In the genomic region with DNA sequence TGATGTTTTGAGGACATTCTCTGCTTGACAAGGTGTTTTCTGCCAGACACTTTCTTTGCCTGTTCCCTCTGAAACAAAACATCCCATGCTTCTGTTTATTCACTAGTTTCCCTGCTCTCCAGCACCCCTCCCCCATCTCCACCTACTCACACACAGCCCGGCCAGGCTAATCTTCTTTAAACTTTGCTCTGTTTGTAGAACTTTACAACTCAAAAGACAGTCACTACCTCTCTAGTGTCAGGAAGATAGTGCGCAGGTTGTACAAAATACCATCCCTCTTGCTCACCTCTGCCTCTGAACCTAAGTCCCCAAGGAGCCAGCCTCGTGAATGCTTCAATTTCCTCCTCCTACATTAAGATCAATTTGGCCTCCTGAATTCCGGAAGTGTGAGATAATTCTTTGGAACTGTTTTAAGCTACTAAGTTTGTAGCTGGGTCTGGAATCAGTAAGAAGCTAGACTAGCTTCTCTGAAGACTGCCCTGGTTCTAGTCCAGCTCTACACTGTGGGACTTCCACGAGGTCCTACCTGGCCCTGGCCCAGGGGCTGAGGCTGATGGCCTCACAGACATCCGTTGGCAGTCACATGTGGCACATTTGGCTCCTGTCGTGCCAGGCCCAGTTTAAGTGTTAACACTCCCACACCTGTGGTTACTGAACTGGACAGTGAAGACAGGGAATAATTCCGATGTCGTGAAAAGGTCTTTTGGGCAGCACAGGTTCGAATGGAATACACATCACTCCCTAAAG, we compare ENCODE assay signal across 9 mouse cellular contexts. TPM values are rescaled to one million over a fixed set of nuclear protein-coding genes. Genes with fewer than 3 reads are reported as not detected.
DNase-seq lines count a peak whose midpoint lies in the region; ATAC-seq and TF ChIP-seq lines count a peak whose summit lies in the region.
"Had no signal": no experiment of that assay in that cellular context is flagged by ENCODE, and none has a peak within 500 bp of the region (broad histone marks: within the 10 kb centered on the region; RNA-seq: fewer than 3 reads in every experiment).

No protein-coding gene starts in this region.

- no peak for TF ChIP-seq CTCF in lung, embryonic 14.5 days (IDR thresholded peaks at IDR 0.05; ENCODE audit: low read depth)
- TF ChIP-seq CTCF in lung, adult 2 months (IDR thresholded peaks at IDR 0.05; ENCODE audit: insufficient read depth, low read length) = no peak
- TF ChIP-seq CTCF in embryonic fibroblast, embryonic 13.5 days (IDR thresholded peaks at IDR 0.05; ENCODE audit: borderline replicate concordance, insufficient read depth, low read length) = no peak
- TF ChIP-seq CTCF in thymus, adult 2 months (IDR thresholded peaks at IDR 0.05; ENCODE audit: borderline replicate concordance, control insufficient read depth, extremely low read depth, insufficient read depth, low read length, poor library complexity) = no peak

- 46% methylated on average over 10 of the region's 10 CpGs for WGBS in lung, embryonic 14.5 days
- 44% methylated on average over 10 of the region's 10 CpGs for WGBS in lung, adult 2 months
- 36% methylated on average over 10 of the region's 10 CpGs for WGBS in intestine, embryonic 15.5 days
- 44% methylated on average over 10 of the region's 10 CpGs for WGBS in stomach, embryonic 15.5 days
- WGBS in thymus, adult 2 months = 94% methylated on average over 10 of the region's 10 CpGs

- ATAC-seq in lung, embryonic 14.5 days (ENCODE audit: insufficient read depth) = no peak; the same call in 1 of the 2 replicates
- ATAC-seq in intestine, embryonic 15.5 days = peak; percentile 88
- peak; percentile 55; the same call in 1 of the 2 replicates for ATAC-seq in stomach, embryonic 15.5 days (ENCODE audit: insufficient read depth, low FRiP score, low read depth)

- peak overlapping the region; percentile 21; the same call in 1 of the 2 replicates for H3K27ac ChIP-seq in lung, embryonic 14.5 days (ENCODE audit: low read depth)
- H3K27ac ChIP-seq in embryonic fibroblast, embryonic 13.5 days (ENCODE audit: insufficient read depth, low read length) = peak overlapping the region; percentile 28; the same call in 1 of the 2 replicates
- H3K27ac ChIP-seq in intestine, embryonic 15.5 days = 0 out of 2 replicates have a peak overlapping the region, but pooled peaks have one; percentile 10
- H3K27ac ChIP-seq in stomach, embryonic 15.5 days = 0 out of 2 replicates have a peak overlapping the region, but pooled peaks have one; percentile 1
- no peak overlapping the region for H3K27ac ChIP-seq in thymus, adult 2 months (ENCODE audit: control insufficient read depth, insufficient read depth, low read length)

- no peak overlapping the region for H3K4me2 ChIP-seq in lung, embryonic 14.5 days
- no peak overlapping the region for H3K4me2 ChIP-seq in intestine, embryonic 15.5 days (replicated peaks)
- H3K4me2 ChIP-seq in stomach, embryonic 15.5 days = no peak overlapping the region
- H3K4me2 ChIP-seq: embryonic facial prominence, embryonic 12.5 days had no signal

- peaks cover 18% of the 10 kb centered on the region for H3K4me1 ChIP-seq in lung, embryonic 14.5 days (ENCODE audit: insufficient read depth)
- H3K4me1 ChIP-seq in lung, adult 2 months (ENCODE audit: control insufficient read depth, insufficient read depth, low read length) = peaks cover 3% of the 10 kb centered on the region; the same call in 1 of the 2 replicates
- peaks cover 14% of the 10 kb centered on the region for H3K4me1 ChIP-seq in embryonic fibroblast, embryonic 13.5 days (ENCODE audit: control insufficient read depth, insufficient read depth, low read length)
- peaks cover 20% of the 10 kb centered on the region for H3K4me1 ChIP-seq in intestine, embryonic 15.5 days (replicated peaks)
- peaks cover 10% of the 10 kb centered on the region for H3K4me1 ChIP-seq in stomach, embryonic 15.5 days
- H3K4me1 ChIP-seq in thymus, adult 2 months (replicated peaks; ENCODE audit: control insufficient read depth, insufficient read depth, low read length) = 0 out of 2 replicates have a peak, but pooled peaks cover 2% of the 10 kb centered on the region

- no peaks in the 10 kb centered on the region for H3K9me3 ChIP-seq in lung, embryonic 14.5 days (ENCODE audit: low read depth, low read length)
- H3K9me3 ChIP-seq in intestine, embryonic 15.5 days = no peaks in the 10 kb centered on the region
- H3K9me3 ChIP-seq in stomach, embryonic 15.5 days = no peaks in the 10 kb centered on the region
- H3K9me3 ChIP-seq: embryonic facial prominence, embryonic 12.5 days had no signal

- no peaks in the 10 kb centered on the region for H3K27me3 ChIP-seq in lung, embryonic 14.5 days (ENCODE audit: insufficient read depth, low read length)
- H3K27me3 ChIP-seq in intestine, embryonic 15.5 days (replicated peaks) = no peaks in the 10 kb centered on the region
- no peaks in the 10 kb centered on the region for H3K27me3 ChIP-seq in stomach, embryonic 15.5 days (replicated peaks)
- H3K27me3 ChIP-seq in thymus, adult 2 months (ENCODE audit: control insufficient read depth, insufficient read depth, low read length) = no peaks in the 10 kb centered on the region

- no peak overlapping the region for H3K9ac ChIP-seq in lung, embryonic 14.5 days
- H3K9ac ChIP-seq in intestine, embryonic 15.5 days = no peak overlapping the region
- no peak overlapping the region for H3K9ac ChIP-seq in stomach, embryonic 15.5 days
- H3K9ac ChIP-seq: embryonic facial prominence, embryonic 12.5 days had no signal

- no peak for TF ChIP-seq POLR2A in lung, adult 2 months (IDR thresholded peaks at IDR 0.05; ENCODE audit: borderline replicate concordance, extremely low read depth, low read depth, low read length)
- TF ChIP-seq POLR2A in embryonic fibroblast, embryonic 13.5 days (IDR thresholded peaks at IDR 0.05; ENCODE audit: low read depth, low read length) = no peak
- no peak for TF ChIP-seq POLR2A in thymus, adult 2 months (IDR thresholded peaks at IDR 0.05; ENCODE audit: control insufficient read depth, extremely low read depth, insufficient read depth, low read length, poor library complexity)

- no peaks in the 10 kb centered on the region for H3K36me3 ChIP-seq in lung, embryonic 14.5 days (ENCODE audit: insufficient read depth)
- H3K36me3 ChIP-seq in intestine, embryonic 15.5 days = no peaks in the 10 kb centered on the region
- no peaks in the 10 kb centered on the region for H3K36me3 ChIP-seq in stomach, embryonic 15.5 days
- no peaks in the 10 kb centered on the region for H3K36me3 ChIP-seq in thymus, adult 2 months (ENCODE audit: control insufficient read depth, insufficient read depth, low read length)
- H3K36me3 ChIP-seq: embryonic facial prominence, embryonic 12.5 days had no signal

- DNase-seq in lung, embryonic 14.5 days = peak; percentile 48
- no peak for DNase-seq in lung, adult 2 months
- no peak for DNase-seq in thymus, postnatal 14 days
- no peak for DNase-seq in left cerebral cortex, postnatal 36 days (ENCODE audit: low spot score in 2 of 2)
- no peak for DNase-seq in thymus, adult 2 months

- intact Hi-C loops in left cerebral cortex, postnatal 36 days (cut with DNase I) = no loop called here

- no peak overlapping the region for H3K4me3 ChIP-seq in lung, embryonic 14.5 days (ENCODE audit: low read depth, low read length)
- no peak overlapping the region for H3K4me3 ChIP-seq in lung, adult 2 months (replicated peaks; ENCODE audit: extremely low read depth, low read depth, low read length)
- no peak overlapping the region for H3K4me3 ChIP-seq in embryonic fibroblast, embryonic 13.5 days (ENCODE audit: insufficient read depth, low read length)
- H3K4me3 ChIP-seq in intestine, embryonic 15.5 days (replicated peaks) = no peak overlapping the region
- no peak overlapping the region for H3K4me3 ChIP-seq in stomach, embryonic 15.5 days (replicated peaks)
- H3K4me3 ChIP-seq in thymus, adult 2 months (ENCODE audit: control insufficient read depth, insufficient read depth, low read length) = no peak overlapping the region
- H3K4me3 ChIP-seq: embryonic facial prominence, embryonic 12.5 days had no signal

RNA-seq across cellular contexts. Expression of a gene that starts 31.7 kb away (rescaled TPM):
- polyA plus RNA-seq in lung, embryonic 14.5 days (2014; fragmentation: Nextera tagmentation; extraction: Ambion mirVana) = 44.7 and 49.3 TPM in 2 replicates
- polyA plus RNA-seq in lung, adult 2 months (2012; rRNA removed) = 80.4 and 94.7 TPM in 2 replicates
- 259 and 286 TPM in 2 replicates for polyA plus RNA-seq in embryonic fibroblast, embryonic 13.5 days (2011; ENCODE audit: insufficient read length, low read depth, missing spikeins)
- polyA plus RNA-seq in intestine, embryonic 15.5 days (2015; fragmentation: Nextera tagmentation; extraction: Ambion mirVana) = 20.0 and 25.5 TPM in 2 replicates
- polyA plus RNA-seq in stomach, embryonic 15.5 days (2015; fragmentation: Nextera tagmentation; extraction: Ambion mirVana) = 30.7 and 31.9 TPM in 2 replicates
- 100 to 1,000 TPM; 103 to 130 TPM for total RNA-seq in left cerebral cortex, postnatal 36 days (2021)
- polyA plus RNA-seq in thymus, adult 2 months (2012; rRNA removed) = 164 and 167 TPM in 2 replicates
